Mouse (Mus musculus) inflammation-experienced regulatory T-cells, adult 16 weeks (primary cell): ENCODE results near the gene 1700029F12Rik. TPM values are rescaled to one million over a fixed set of nuclear protein-coding genes. Genes with fewer than 3 reads are reported as not detected.

ENCODE experiments used
- polyA plus RNA-seq: library from polyadenylated mRNA; unstranded; fragments of 100-300 nt; shearing (Covaris generic); gene quantifications from one replicate; pipeline ENCODE4 v1.2.1, GENCODE M21; 2017

Gene 1700029F12Rik
- not detected for polyA plus RNA-seq

DNA sequence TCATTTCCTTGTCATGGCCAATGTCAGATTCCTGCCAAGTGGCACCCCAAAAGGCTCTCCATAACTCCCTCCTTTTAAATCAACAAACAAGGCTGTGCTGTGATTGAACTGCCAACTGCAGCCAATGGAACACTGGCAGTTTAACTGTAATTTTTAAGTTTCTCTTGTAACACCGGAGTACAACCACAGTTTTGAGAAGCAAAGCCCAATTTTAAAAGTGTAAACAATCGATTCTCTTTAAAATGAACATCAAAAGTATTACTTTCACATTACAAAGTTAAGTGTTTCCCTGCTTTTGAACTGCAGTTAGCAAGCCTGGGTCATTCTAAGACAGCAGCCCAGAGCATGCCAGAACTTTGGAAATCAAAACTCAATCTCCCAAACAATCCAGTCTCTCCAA is at the start of gene 1700029F12Rik:
Gene 1700029F12Rik (minus strand): TSS at position 101 of the 400 bp plus-strand sequence.

DNA sequence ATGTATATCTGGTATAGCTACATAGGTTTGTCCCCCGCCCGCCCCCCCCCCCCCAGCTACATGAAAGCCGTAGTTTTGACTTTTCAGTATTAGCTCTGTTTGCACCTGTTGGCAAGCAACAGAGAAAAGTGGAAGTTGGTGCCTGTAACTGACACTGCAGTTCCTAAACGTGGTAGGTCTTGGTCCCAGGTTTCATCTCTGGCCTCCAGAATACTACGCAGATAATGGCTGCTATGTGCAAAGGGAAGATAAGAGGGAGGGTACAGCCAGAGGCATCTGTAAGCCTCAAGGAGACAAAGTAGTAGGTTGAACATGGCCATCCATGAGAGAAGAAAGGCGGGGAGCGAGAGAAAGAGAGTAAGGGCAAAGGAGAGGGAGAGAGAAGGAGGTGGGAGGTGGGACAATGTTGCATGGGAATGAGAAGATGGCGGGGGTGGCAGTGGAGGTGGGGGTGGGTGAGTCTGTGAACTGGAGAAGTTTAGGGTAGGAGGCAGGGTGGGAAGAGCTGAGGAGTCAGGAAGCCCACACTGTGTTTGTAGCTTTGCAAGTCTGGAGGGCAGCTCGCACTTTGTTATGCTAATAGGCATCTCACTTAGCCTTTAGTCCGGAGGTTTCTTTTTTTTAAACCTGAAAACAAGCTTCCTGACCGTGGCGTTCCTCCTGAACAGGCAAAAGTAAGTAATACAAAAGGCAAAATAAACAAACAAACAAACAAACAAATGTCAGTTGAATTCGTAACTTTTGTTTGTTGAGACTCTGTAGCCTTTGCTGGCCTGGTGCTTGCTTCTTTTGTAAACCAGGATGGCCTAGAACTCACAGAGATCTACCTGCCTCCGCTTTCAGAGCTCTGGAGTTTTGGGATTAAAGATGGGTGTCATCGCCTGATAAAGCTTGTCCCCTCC is 32.7 kb upstream of the 1700029F12Rik start, which contains the start of gene Fam169a:
Gene Fam169a (plus strand): TSS at position 638 of the 902 bp plus-strand sequence.

Other genes starting within 250 kb of the 1700029F12Rik start
- gene Gcnt4, start 109.7 kb downstream of the 1700029F12Rik start, polyA plus RNA-seq: not detected
- gene Fam169a, start 32.9 kb upstream of the 1700029F12Rik start, polyA plus RNA-seq: 0.21 TPM
- gene Gm6169, start 64.9 kb upstream of the 1700029F12Rik start, polyA plus RNA-seq: 3.5 TPM
- gene Gfm2, start 103.6 kb upstream of the 1700029F12Rik start, polyA plus RNA-seq: 55.0 TPM
- gene Nsa2, start 103.6 kb upstream of the 1700029F12Rik start, polyA plus RNA-seq: 79.3 TPM
- 95.7 TPM for gene Hexb, start 164.0 kb upstream of the 1700029F12Rik start, polyA plus RNA-seq
- gene Enc1, start 206.7 kb upstream of the 1700029F12Rik start, polyA plus RNA-seq: 0.46 TPM